Mouse (Mus musculus): ENCODE data around the gene Gpx6.

- TF ChIP-seq CTCF (IDR thresholded peaks at IDR 0.05; ENCODE audit: low read depth, low read length) = no peak
- TF ChIP-seq GATA2 (IDR thresholded peaks at IDR 0.05; ENCODE audit: borderline replicate concordance, low read depth, low read length) = no peak
- no peak for TF ChIP-seq GATA1 (IDR thresholded peaks at IDR 0.05; ENCODE audit: borderline replicate concordance, low read length)
- TF ChIP-seq TAL1 (conservative IDR thresholded peaks at IDR 0.05; ENCODE audit: low read depth, low read length) = no peak
- no peak for TF ChIP-seq POLR2AphosphoS5 (IDR thresholded peaks at IDR 0.05; ENCODE audit: insufficient replicate concordance, low read depth, low read length)
Observed at GRCm38 (mm10) chr13:21292631-21293030, 19.3 kb upstream of the Gpx6 start, which contains the start of gene Gpx5.
